Mouse (Mus musculus): ENCODE measurements around the gene Rps4x. TPM values are rescaled to one million over a fixed set of nuclear protein-coding genes. Genes with fewer than 3 reads are reported as not detected.

Gene Rps4x
- 1,000 to 10,000 TPM in 1 of 2 experiments, 100 to 1,000 TPM in 1; 767 to 1,028 TPM for total RNA-seq (2023)

GRCm38 (mm10) chrX:102188712-102189497 is at the start of gene Rps4x:
Gene Rps4x (minus strand): TSS chrX:102189394.

GRCm38 (mm10) chrX:102156618-102157422 is 32.4 kb downstream of the Rps4x start, which contains the start of gene Ercc6l:
Gene Ercc6l (minus strand): TSS chrX:102157091.

Other genes with a start within 250 kb of the Rps4x start
- gene Rtl5, start 118.1 kb downstream of the Rps4x start, total RNA-seq (2023) = 1 to 10 TPM; 2.1 to 3.9 TPM
- 10 to 100 TPM; 18.8 to 25.2 TPM for gene Pin4, start 69.9 kb downstream of the Rps4x start, total RNA-seq (2023)
- 10 to 100 TPM; 10.0 to 10.5 TPM for gene Ercc6l, start 32.3 kb downstream of the Rps4x start, total RNA-seq (2023)
- not detected for gene Cited1, start 62.8 kb upstream of the Rps4x start, total RNA-seq (2023)

Measured in neutrophil, adult 83 days (primary cell).